Mouse (Mus musculus) ES-E14 (cell line): ENCODE results near the gene Prss34.

Experiments
- CHD2 ChIP-seq: IDR thresholded peaks from 2 replicates; pipeline ENCODE4 v1.6.1; 2014; ENCODE audit warnings: mild to moderate bottlenecking, low read depth, low read length, inconsistent platforms
- HCFC1 ChIP-seq: IDR thresholded peaks from 2 replicates; pipeline ENCODE4 v1.6.1; 2012; ENCODE audit warnings: low read length, inconsistent platforms, borderline replicate concordance; ENCODE audit not compliant: insufficient read depth
- MAFK ChIP-seq: IDR thresholded peaks from 2 replicates; pipeline ENCODE4 v1.6.1; 2014; ENCODE audit warnings: mild to moderate bottlenecking, low read depth, low read length, inconsistent platforms; ENCODE audit not compliant: insufficient read depth
- ZC3H11A ChIP-seq: IDR thresholded peaks from 2 replicates; pipeline ENCODE4 v1.6.1; 2012; ENCODE audit warnings: low read depth, mild to moderate bottlenecking, inconsistent platforms, low read length, borderline replicate concordance
- ZNF384 ChIP-seq: IDR thresholded peaks from 2 replicates; pipeline ENCODE4 v1.6.1; 2012; ENCODE audit warnings: low read depth, low read length, inconsistent platforms

DNA sequence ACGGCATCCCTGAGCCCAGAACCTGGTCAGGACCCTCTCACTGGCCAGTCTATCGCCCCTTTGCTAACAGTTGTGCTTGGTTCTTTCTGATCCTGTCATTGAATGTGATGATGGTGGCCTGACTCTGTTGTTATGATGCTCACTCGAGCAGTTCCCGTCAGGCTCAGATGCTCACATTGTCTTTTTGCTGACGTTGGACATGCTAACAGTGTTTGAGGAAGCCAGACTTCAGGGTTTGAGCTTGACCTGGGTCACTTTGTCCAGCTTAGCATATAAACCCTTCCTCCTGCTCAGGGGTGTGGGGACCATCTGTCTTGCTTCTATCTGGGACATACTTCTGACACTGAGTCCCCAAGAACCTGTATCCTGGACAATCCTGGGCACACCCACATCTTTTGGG lies 20.2 kb downstream of the Prss34 start, which contains the start of gene Prss29:
- TF ChIP-seq HCFC1 = no peak
- no peak for TF ChIP-seq CHD2
- TF ChIP-seq ZNF384 = no peak
- TF ChIP-seq ZC3H11A = no peak
- TF ChIP-seq MAFK = no peak
